Mouse (Mus musculus): ENCODE measurements at regions not wholly inside any gene's neighbourhood (a gene's known extent, or its start where the extent isn't known, plus 50 kb on each side); places are given as distances from the start of the nearest gene placed in this dataset.
A peak's percentile ranks its signal among the peaks of the same experiment; 100 is the strongest.

DNA sequence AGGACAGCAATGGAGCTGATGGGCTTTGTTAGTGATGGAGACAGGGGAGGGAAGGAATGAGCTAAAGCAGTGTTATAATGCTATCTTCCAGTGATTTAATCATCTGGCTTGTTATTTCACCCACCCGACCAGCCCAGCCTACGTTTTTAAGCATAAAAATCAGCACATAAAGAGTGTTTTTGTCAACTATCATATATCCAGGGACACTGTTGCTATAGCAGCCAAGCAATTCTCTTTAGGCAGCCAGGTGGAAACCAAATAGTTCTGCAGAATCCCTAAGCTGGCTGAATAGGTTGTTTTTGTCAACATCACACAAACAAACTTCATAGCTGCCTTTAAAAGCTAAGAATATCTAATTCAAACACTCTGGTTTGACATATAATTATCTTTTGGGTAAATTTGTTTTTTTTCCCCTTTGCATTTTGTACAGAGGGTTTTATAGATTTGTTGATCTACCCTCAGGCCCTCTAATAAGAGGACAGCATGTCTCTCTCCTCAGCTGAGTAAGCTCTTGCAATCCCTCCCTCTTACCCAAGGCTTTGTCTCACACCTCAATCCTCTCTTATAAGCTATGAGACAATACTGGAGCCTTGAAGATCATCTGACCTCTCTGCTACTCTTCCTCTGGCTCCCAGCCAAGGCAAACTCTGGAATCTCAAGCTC, 104.7 kb upstream of the Camk2d start:
- peak; percentile 20 for DNase-seq

DNA sequence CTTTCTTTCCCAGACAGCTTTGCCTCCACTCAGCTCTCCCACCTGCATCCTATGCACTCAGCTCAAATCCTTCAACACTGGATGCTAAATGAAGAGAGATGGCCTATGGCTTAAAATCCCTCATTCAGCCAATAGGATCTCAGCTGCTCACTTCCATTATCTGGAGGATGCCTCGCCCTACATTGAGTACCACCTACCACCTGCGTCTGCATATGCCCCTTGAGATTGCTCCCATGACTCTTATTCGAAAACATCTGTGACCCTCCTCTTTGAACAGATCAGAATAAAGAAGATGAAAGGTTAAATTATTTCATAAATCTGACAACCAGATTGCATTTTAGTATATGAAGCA, 104.2 kb upstream of the Camk2d start:
- DNase-seq, result no peak

DNA sequence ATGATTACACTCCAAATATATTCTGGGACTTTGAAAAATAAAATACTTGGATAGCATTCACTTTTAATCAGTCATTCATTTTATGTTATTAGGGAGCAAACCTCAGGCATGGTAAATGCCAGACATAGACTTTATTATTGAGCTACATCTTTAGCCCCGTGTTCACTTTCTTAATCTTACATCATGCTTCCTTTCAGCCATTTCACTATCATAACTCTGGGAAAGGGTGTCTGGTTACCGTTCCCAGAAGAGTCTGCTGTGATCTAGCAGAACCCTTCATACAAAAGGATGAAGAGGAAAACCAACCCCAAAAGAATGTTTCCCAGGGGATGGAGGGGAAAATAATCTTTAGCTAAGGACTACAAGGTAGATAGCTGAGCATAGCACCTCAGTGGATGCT, 97.3 kb upstream of the Camk2d start:
- no peak for DNase-seq

DNA sequence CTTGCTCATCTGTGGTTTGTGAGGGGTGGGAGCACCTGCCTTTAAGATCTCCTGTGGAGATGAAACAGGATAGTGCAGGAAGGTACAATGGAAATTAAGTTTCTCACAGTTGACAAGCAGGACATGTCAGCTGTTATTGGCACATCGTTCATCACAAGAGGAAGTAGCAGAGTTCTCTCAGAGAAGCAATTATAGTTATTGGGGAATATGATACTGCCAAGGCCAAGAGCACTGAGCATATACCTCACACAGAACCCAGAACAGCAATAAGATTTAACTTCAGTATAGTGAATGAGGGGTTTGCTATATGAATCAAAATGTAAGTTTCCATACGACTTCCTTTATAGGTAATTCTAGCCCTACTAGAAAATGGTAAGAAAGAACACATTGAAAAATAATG, 95.9 kb upstream of the Camk2d start:
- no peak for DNase-seq

DNA sequence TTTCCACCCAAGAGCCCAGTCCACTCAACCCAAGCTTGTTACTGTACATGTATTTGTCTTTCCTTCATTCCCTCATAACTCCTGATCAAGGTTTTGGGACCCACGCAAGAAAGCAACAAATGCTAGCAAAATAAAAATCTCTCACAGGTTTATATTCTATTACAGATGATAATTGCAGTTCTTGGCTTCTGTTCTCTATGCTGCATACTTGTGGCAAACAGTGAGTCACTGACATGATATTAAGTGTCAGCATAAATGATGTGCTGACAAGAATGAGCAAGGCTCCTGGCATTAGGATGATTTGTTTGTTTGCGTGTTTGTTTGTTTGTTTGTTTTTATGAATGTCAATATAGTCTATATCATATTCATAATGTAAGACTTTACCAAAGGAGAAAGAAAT, 94.3 kb upstream of the Camk2d start:
- no peak for DNase-seq

DNA sequence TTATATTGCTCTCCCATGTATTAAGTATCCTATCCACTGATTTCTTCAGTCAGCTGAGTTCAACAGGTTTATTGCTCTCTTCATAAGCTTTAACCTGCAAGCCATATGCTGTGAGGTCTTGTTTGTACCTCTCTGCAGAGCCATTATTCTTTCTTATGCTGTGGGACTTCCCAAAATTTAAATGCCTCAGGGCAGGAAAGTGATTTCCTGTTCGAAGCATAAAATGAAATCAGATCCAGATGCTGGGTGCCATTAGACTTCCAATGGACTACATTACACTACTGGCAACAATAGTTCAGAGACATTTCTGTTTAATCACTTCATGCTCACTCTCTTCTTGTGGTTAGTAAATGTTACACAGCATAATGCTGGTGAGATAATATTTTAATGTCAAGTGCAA, 90.4 kb upstream of the Camk2d start:
- DNase-seq, result no peak

- DNase-seq, result no peak
These were observed 81.3 kb upstream of the Camk2d start for GRCm38 (mm10) chr3:126514842-126515241.

DNA sequence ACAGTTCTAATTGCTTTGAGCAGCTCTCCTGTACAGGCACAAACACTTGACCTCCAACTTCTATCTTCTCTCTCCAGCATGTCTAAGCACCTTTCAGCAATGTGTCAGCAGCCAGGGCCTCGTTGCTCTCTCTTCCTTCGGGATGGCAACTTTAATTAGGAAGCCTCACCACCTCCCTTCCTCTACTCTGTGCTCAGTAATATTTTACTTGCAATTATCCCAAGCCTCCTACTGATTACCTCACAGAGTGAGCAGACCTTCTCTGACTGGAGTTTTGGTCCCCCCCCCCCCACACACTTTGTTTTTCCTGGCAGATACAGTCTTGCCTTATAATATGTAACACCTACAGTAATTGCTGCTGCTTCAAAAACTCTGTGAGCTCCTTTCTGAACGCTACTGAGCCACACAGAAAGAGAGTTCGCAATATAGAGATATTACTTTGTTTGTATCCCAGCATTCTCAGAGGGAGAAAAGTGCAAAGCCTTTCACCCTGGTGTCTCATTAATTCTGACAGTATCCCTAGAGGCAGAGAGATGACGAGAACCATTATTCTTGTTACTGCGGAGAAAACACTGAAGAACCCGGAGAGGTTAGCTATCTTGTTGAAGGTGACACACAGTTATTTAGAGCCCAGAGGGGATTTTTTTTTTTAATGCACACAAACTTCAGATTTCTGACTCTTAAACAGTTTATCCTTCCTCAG, 61.8 kb upstream of the Camk2d start:
- DNase-seq, result peak; percentile 17

- no peak for DNase-seq
These were observed 60.8 kb upstream of the Camk2d start for GRCm38 (mm10) chr3:126535340-126535739.

- no peak for DNase-seq
These were observed 57.6 kb upstream of the Camk2d start for GRCm38 (mm10) chr3:126538516-126538915.

DNA sequence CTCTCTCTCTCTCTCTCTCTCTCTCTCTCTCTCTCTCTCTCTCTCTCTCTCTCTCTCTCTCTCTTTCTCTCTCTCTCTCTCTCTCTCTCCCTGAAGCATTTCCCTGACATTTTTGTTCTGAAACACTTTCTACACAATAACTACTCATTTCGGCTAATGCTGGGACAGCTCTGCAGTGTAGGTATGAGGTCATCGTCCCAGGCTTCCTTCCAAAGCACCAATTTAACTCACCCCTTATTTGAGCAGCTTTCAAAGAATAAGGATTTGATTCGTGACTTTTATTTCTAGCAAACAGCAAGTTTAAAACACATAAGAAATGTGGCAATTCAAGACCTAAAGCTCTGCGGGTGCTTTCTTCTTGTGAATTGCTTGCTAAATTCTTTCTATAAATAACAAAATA, 55.0 kb upstream of the Camk2d start:
- DNase-seq, result no peak

Measured in retina, postnatal 1 day (tissue).